Mouse (Mus musculus) urinary bladder, adult 18-20 months (tissue): ENCODE data around the gene Irx4.
A peak's percentile ranks its signal among the peaks of the same experiment; 100 is the strongest.

Experiments used
- DNase-seq, 2 experiments: peaks; one replicate each; pipeline ENCODE4 v3.0.0; 2022; ENCODE audit warnings: low spot score in 2 of 2, mixed read lengths in 2 of 2

Irx4 gene

GRCm38 (mm10) chr13:73269891-73270290, 9.6 kb downstream of the Irx4 start:
- DNase-seq, result no peak

GRCm38 (mm10) chr13:73270451-73271081, 10.3 kb downstream of the Irx4 start:
- no peak for DNase-seq

GRCm38 (mm10) chr13:73271336-73272242, 11.3 kb downstream of the Irx4 start:
- no peak for DNase-seq

GRCm38 (mm10) chr13:73272794-73273282, 12.6 kb downstream of the Irx4 start:
- DNase-seq, result no peak

- DNase-seq, result no peak
Observed at GRCm38 (mm10) chr13:73273536-73273935, 13.3 kb downstream of the Irx4 start.

- DNase-seq, result no peak
Observed at GRCm38 (mm10) chr13:73277361-73277760, 17.1 kb downstream of the Irx4 start.

- no peak for DNase-seq
Observed at GRCm38 (mm10) chr13:73277797-73278196, 17.5 kb downstream of the Irx4 start.

GRCm38 (mm10) chr13:73279196-73279595, 18.9 kb downstream of the Irx4 start:
- no peak for DNase-seq

GRCm38 (mm10) chr13:73282407-73282806, 22.1 kb downstream of the Irx4 start:
- DNase-seq, result no peak

GRCm38 (mm10) chr13:73283534-73283933, 23.3 kb downstream of the Irx4 start:
- DNase-seq, result no peak

GRCm38 (mm10) chr13:73290206-73290605, 29.9 kb downstream of the Irx4 start:
- DNase-seq, result peak; percentile 17 to 40

GRCm38 (mm10) chr13:73291102-73291501, 30.8 kb downstream of the Irx4 start:
- no peak for DNase-seq

GRCm38 (mm10) chr13:73298717-73299116, 38.4 kb downstream of the Irx4 start:
- DNase-seq, result no peak

GRCm38 (mm10) chr13:73299322-73299721, 39.0 kb downstream of the Irx4 start:
- no peak for DNase-seq

GRCm38 (mm10) chr13:73304729-73305128, 44.5 kb downstream of the Irx4 start:
- no peak for DNase-seq

GRCm38 (mm10) chr13:73305398-73306084, 45.3 kb downstream of the Irx4 start:
- no peak for DNase-seq

- no peak for DNase-seq
Observed at GRCm38 (mm10) chr13:73306085-73306410, 45.8 kb downstream of the Irx4 start.

GRCm38 (mm10) chr13:73306430-73306829, 46.2 kb downstream of the Irx4 start:
- DNase-seq, result no peak

GRCm38 (mm10) chr13:73310183-73310929, 50.1 kb downstream of the Irx4 start:
- peak in 1 of 2 experiments; percentile 34 for DNase-seq
